Mouse (Mus musculus) common myeloid progenitor, adult 5-6 weeks (primary cell): ENCODE measurements around the gene Morf4l1. TPM values are rescaled to one million over a fixed set of nuclear protein-coding genes. Genes with fewer than 3 reads are reported as not detected.

Experiments
- ATAC-seq: replicated peaks from 2 replicates; pipeline ENCODE4 v1.8.0; 2016; ENCODE audit warnings: low read depth, mild to moderate bottlenecking, moderate TSS enrichment, inconsistent platforms; ENCODE audit not compliant: poor library complexity, severe bottlenecking
- total RNA-seq: library from RNA; stranded (forward); fragments of 200-1000, 187-1606 nt; gene quantifications from 2 replicates; pipeline ENCODE4 v1.2.3, GENCODE M21; 2017

Morf4l1 gene
- total RNA-seq, 1 experiment from 2014 or later: 283 TPM

DNA sequence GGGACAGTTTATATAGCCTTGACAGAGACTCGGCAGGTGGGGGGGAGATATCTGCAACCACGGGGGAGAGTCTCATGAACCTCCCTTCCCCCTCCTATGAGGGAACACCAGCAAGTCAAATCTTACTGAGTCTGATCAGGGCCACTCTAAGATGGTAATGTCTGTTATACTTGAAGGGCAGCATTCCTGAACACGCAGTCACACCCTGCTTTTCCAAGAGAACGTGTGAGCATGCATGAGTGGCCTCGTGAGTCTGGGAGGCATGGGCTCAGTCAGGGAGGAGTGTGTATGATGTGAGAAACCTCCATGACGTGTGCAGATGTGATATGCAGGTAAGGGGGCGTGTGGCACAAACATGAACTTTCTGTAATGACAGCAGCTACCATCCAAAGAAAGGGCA is 45.1 kb downstream of the Morf4l1 start:
- no peak for ATAC-seq

DNA sequence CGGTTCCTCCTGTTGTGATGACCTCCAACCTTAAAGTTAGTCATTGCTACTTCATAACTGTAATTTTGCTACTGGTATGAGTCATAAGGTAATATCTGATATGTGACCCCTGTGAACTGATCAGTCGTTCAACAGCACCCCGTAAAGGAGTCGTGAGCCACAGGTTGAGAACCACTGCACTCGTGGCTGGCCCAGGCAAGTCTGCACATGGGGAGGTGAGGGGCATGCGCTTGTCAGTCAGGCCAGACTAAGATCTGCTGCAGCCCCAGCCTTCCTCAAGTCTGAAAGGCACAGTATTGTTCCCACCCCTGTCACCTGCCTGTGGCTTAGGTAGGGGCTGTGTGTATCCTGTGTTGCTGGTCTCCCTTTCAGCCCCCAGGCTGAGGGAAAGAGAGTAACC is 45.8 kb downstream of the Morf4l1 start:
- ATAC-seq: no peak

DNA sequence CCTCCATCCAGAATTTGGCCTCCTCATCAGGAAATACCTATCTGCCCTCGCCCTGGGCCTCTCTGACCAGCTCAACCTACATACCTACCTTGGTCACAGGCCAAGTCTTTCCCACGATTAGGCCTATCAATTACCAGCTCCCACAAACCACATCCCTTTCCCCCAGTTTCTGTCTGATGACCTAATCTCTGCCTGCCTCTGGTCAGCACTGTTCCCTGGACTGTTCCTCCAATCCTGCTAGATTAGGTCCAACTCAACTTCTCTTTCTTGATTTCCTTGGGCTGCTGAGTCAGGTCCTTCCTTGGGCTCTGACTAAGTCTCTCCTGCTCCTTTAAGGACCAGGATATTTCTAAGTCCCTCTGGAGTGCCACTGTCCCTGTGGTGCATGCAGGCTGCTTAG is 47.2 kb downstream of the Morf4l1 start:
- ATAC-seq: peak; percentile 45

DNA sequence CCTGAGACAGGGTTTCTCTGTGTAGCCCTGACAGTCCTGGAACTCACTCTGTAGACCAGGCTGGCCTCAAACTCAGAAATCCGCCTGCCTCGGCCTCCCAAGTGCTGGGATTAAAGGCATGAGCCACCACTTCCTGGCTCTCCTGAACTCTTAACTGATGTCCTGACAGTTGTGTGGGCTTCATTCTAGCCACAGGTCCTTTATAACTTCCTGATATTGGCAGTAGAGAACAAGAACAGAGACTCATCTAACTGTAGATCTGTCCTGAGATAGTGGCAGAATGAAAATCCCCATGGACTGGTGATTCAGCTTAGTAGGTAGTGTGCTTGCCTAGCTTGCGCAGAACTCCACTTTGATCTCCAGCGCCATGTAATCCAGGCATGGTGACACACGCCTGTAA is 53.6 kb downstream of the Morf4l1 start:
- ATAC-seq: peak; percentile 63

DNA sequence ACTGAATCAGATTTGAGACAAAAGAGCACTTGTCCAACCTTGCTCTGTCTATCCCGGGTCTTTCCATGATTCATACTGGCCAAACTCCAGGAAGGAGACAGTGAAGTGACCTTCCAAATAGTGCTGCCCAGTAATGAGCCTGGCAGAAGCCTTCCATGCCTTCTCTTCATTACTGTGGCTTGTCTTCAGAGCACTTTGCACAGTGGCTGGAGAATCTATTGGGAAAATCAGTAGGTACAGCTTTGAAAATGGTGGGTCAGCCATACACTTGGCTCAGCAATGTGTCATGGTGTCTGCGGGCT is 54.0 kb downstream of the Morf4l1 start:
- no peak for ATAC-seq

DNA sequence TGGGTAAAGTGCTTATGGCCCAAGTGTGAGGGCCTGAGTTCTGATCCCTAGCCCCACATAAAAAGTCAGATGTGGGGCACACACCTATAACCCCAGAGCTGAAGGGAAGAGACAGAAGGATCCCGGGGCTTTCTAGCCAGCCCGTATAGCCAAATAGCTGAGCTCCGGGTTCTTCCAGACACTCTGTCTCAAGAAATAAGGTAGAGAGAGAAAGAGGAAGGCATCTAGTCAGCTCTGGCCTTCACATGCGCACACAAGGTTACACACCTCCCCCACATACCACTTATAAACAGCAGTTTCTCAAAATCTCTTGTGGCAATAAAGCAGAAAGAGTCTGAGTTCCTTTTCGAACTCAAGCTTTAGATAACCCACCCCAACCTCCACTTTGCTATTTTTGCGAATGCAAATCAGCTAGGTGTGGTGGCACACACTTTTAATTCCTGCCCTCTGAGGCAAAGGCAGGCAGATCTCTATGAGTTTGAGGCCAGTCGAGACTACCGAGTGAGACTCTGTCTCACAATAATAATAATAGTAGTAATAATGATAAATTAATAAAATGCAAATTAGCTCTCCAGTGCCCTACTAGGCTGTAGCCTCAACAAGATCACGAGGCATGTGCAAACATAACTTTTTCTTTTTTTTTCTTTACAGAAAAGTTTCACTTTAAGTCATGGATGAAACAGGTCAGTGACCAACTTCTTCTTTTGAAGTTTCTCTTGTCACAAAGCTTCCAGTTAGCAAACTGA is 54.6 kb downstream of the Morf4l1 start:
- peak; percentile 67 for ATAC-seq

DNA sequence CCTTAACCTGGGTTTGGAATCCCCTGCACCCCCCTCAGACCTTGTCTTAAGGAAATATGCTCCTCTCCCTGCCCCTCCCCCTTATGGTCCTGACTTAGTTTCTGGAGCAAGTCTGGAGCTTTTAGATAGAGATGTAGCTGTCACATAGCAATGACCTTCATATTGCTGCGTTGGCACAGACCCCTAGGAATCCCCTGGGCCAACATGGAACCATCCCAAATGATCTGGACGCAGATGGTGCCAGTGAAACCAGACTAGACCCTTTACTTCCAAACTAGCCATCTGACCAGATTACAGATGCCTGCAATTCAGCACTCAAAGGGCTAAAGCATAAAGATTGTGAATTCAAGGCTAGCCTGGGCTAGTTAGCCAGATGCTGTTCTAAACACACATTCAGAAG is 57.9 kb downstream of the Morf4l1 start:
- no peak for ATAC-seq

DNA sequence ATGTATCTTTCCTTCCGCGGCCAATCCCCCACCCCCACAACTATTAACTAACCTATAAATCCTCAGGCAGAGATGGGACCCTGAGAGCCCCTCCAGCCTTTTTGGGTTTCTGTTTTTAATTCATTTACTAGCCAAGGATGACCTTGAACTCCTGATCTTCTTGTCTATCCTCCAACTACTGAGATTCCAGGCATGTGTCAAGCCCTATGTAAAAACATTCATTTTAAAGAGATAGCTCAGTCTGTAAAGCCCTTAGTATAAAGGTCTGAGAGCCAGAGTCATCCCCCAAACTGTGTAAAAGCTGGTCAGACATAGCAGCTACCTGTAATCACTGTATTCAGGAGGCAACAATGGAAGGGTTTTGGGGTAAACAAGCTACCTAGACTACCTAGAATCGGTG is 58.7 kb downstream of the Morf4l1 start:
- ATAC-seq: no peak

DNA sequence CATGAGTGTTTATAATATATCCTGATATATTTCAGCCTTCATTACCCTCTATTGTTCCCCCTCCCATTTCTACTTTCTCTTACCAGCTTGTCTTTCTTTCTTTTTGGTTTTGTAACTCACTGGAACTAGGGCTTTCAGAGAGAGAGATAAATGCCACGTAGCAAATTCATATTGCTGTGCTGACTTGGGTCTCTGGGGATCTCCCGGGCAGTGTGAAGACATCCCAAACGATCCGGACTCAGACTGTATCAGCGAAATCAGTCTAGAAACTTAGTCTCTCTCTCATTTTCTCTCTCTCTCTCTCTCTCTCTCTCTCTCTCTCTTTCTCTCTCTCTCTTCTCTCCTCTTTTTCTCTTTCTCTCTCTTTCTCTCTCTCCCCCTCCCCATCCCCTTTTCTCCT is 59.2 kb downstream of the Morf4l1 start:
- ATAC-seq: no peak

DNA sequence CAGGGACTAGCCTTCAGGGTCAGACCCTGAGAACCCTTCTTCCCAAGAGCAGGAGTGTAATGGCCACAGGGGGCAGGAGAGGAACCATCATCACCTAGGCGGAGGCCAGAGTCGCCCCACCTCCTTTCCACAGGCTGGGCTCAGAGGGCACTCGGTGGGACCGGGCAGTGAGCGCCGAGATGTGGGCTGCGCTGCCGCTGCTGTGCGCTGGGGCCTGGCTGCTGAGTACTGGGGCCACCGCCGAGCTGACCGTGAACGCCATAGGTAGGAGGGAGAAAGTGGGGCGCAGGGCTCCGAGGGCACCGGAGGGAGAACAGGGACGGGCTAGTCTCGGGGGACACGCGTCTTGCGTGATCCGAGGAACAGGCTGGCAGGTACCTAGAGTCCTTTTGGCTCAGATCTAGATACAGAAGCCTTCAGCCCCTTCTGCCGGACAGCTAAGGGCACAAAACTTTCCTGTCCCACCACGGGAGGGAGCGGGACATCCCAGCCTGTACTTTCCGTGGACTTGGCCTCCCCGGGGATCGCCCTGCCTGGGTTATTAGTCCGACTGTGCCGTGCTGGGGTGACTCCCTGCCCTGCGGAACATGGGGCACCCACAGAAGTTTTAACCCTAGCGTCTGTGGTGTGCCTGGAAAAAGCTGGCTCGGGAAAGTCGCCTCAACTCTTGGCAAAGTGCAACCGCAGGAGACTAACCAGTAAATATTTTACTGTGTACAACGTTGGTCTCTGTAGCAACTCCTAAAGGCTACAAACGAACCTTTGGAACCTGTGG is 60.0 kb downstream of the Morf4l1 start:
- peak; percentile 99 for ATAC-seq

DNA sequence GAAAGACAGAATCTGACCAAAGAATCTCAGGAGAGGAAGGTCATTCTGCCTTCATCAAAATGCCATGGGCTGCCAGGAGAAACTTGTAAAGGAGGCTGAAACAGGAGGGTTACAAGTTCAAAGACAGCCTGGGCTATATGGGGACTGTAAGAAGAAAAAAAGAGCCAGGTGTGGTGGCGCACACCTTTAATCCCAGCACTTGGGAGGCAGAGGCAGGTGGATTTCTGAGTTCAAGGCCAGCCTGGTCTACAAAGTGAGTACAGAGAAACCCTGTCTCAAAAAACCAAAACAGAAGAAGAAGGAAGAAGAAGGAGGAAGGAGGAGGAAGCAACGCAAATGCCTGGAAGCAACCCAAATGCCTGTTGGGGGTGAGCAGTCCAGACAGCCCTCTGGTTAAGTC is 60.7 kb downstream of the Morf4l1 start, which contains the start of gene Ctsh:
Gene Ctsh, plus strand, starts transcription at position 301 of the 400 bp plus-strand sequence.
- ATAC-seq: no peak

DNA sequence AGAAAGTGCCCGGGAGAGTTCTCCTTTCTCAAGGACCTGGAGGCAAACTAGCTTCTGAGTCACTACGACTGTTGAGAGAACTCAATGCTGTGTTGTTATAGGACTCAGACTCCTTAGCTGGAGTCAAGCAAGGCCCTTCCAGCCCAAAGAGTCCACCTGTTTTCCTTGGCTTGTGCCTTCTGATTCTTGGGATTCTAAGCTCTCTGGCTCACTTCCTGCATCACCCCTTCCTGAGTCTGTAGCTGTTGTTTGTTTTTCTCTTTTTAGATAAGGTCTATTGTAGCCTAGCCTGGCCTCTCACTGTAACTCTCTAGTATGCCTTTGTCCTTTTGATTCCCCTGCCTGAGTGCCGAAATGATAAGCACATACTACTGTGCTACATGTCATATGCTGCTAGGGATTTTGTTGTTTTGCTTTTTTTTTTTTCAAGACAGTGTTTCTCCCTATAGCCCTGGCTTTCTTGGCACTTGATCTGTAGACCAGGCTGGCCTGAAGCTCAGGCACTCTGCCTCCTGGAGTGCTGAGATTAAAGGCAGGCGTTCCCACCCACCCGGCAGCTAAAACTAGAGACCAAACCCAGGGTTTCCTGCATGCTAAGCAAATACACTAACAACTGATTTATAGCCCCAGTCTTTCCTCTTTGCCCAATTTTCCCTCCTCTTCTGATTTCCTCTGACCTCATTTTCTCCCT is 66.5 kb downstream of the Morf4l1 start:
- ATAC-seq: no peak

DNA sequence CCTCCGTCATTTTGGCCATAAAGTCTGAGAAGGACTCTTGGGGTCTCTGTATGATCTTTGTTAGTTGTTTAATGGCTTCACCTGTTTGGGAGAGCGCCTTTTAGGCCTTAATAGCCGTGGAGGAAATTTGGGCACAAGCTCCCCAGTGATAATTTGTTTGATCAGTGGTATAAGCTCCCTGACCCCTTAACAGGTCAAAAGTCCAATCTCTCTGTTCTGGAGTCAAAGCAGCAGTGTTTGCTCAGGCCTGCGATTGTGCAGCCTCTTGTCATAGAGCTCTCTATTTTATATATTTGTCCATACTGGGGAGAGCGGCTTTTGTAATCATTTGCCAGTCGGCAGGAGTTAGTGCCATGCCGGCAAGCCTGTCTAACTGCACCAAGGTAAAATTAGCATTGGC is 69.4 kb downstream of the Morf4l1 start:
- no peak for ATAC-seq

DNA sequence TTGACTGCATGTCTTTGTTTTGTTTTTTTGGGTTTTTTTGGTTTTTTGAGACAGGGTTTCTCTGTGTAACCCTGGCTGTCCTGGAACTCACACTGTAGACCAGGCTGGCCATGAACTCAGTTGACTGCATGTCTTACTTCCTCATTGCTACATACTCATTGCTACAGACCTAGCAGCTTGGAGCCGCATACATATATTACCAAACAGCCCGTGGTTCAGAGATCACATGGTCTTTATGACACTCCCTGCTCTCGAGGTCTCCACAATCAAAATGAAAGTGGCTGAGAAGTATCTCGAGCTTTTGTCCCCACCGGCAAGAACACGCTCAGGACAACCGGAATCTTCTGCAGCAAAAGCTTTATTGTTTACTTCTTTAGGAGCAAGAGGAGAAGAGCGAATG is 71.7 kb downstream of the Morf4l1 start:
- peak; percentile 99 for ATAC-seq

Other genes starting within 250 kb of the Morf4l1 start
- not detected in 2 replicates for gene Rasgrf1, start 204.9 kb downstream of the Morf4l1 start, total RNA-seq
- 8.8 and 19.2 TPM in 2 replicates for gene Ctsh, start 60.6 kb downstream of the Morf4l1 start, total RNA-seq
- not detected in 2 replicates for gene Adamts7, start 48.3 kb upstream of the Morf4l1 start, total RNA-seq
- 33.4 and 61.3 TPM in 2 replicates for gene Tbc1d2b, start 156.0 kb upstream of the Morf4l1 start, total RNA-seq